Comparison of ENCODE assay signal across 9 mouse cellular contexts in genomic region chr11:115881002-115881401, GRCm38 (mm10). TPM values are rescaled to one million over a fixed set of nuclear protein-coding genes. Genes with fewer than 3 reads are reported as not detected.
DNase-seq lines count a peak whose midpoint lies in the region; ATAC-seq and TF ChIP-seq lines count a peak whose summit lies in the region.
"Had no signal": no experiment of that assay in that cellular context is flagged by ENCODE, and none has a peak within 500 bp of the region (broad histone marks: within the 10 kb centered on the region; RNA-seq: fewer than 3 reads in every experiment).

No protein-coding gene starts in this region.

- no peak for TF ChIP-seq EP300 in stomach, postnatal 0 days (optimal IDR thresholded peaks at IDR 0.05)

- no peak for ATAC-seq in stomach, postnatal 0 days (ENCODE audit: low FRiP score, low TSS enrichment)

- H3K4me2 ChIP-seq in stomach, postnatal 0 days (replicated peaks; ENCODE audit: low read depth) = no peak overlapping the region
- H3K4me2 ChIP-seq: neural tube, embryonic 12.5 days had no signal

- H3K27me3 ChIP-seq in cerebellum, adult 2 months (ENCODE audit: control insufficient read depth, insufficient read depth, low read length) = no peaks in the 10 kb centered on the region
- peaks cover 32% of the 10 kb centered on the region for H3K27me3 ChIP-seq in limb, embryonic 10.5 days (ENCODE audit: low read depth, poor library complexity, severe bottlenecking)
- H3K27me3 ChIP-seq in stomach, postnatal 0 days (ENCODE audit: control insufficient read depth, insufficient read depth, low read length) = no peaks in the 10 kb centered on the region

- no peak overlapping the region for H3K9ac ChIP-seq in stomach, postnatal 0 days (ENCODE audit: low read length)
- H3K9ac ChIP-seq: neural tube, embryonic 12.5 days had no signal

- H3K27ac ChIP-seq in cerebellum, adult 2 months (ENCODE audit: insufficient read depth, low read length) = no peak overlapping the region
- H3K27ac ChIP-seq in limb, embryonic 10.5 days = no peak overlapping the region
- no peak overlapping the region for H3K27ac ChIP-seq in stomach, postnatal 0 days (replicated peaks)
- H3K27ac ChIP-seq: neural tube, embryonic 12.5 days had no signal

- DNase-seq in cerebellum, adult 2 months = no peak
- no peak for DNase-seq in cerebellum, postnatal 25 days
- DNase-seq in ovary, postnatal 36 days (ENCODE audit: low spot score) = peak; percentile 38
- DNase-seq in ovary, adult 18-20 months (ENCODE audit: low spot score) = no peak
- DNase-seq in limb, embryonic 10.5 days (ENCODE audit: low spot score) = peak; percentile 68
- DNase-seq in stomach, postnatal 0 days (ENCODE audit: low spot score) = peak; percentile 46
- no peak for DNase-seq in layer of hippocampus, postnatal 10 days (ENCODE audit: low spot score in 2 of 2)
- no peak for DNase-seq in left cerebral cortex, adult 18-20 months (ENCODE audit: low spot score in 2 of 2)

- H3K9me3 ChIP-seq in limb, embryonic 10.5 days (replicated peaks) = no peaks in the 10 kb centered on the region
- H3K9me3 ChIP-seq in stomach, postnatal 0 days (ENCODE audit: control insufficient read depth, low read length) = no peaks in the 10 kb centered on the region
- H3K9me3 ChIP-seq: neural tube, embryonic 12.5 days had no signal

- H3K4me1 ChIP-seq in cerebellum, adult 2 months (ENCODE audit: control insufficient read depth, insufficient read depth, low read length) = 0 out of 2 replicates have a peak, but pooled peaks cover 6% of the 10 kb centered on the region
- peaks cover 16% of the 10 kb centered on the region for H3K4me1 ChIP-seq in limb, embryonic 10.5 days
- H3K4me1 ChIP-seq in stomach, postnatal 0 days (replicated peaks; ENCODE audit: control insufficient read depth, insufficient read depth) = no peaks in the 10 kb centered on the region
- H3K4me1 ChIP-seq: neural tube, embryonic 12.5 days had no signal

- 32% methylated on average over 5 of the region's 5 CpGs for WGBS in cerebellum, adult 2 months
- WGBS in limb, embryonic 10.5 days = 29% methylated on average over 5 of the region's 5 CpGs
- WGBS in stomach, postnatal 0 days = 26% methylated on average over 5 of the region's 5 CpGs

- TF ChIP-seq POLR2A in cerebellum, adult 2 months (IDR thresholded peaks at IDR 0.05; ENCODE audit: borderline replicate concordance, insufficient read depth, low read length) = no peak

- TF ChIP-seq CTCF in cerebellum, adult 2 months (IDR thresholded peaks at IDR 0.05; ENCODE audit: borderline replicate concordance, insufficient read depth, low read depth, low read length) = peak; percentile 56
- TF ChIP-seq CTCF in stomach, postnatal 0 days (IDR thresholded peaks at IDR 0.05; ENCODE audit: low read depth) = peak; percentile 82

- H3K4me3 ChIP-seq in cerebellum, adult 2 months (replicated peaks; ENCODE audit: insufficient read depth, low read depth, low read length) = no peak overlapping the region
- no peak overlapping the region for H3K4me3 ChIP-seq in limb, embryonic 10.5 days
- H3K4me3 ChIP-seq in stomach, postnatal 0 days (ENCODE audit: low read depth, low read length) = no peak overlapping the region
- H3K4me3 ChIP-seq: neural tube, embryonic 12.5 days had no signal

- no peaks in the 10 kb centered on the region for H3K36me3 ChIP-seq in limb, embryonic 10.5 days
- H3K36me3 ChIP-seq in stomach, postnatal 0 days (ENCODE audit: control insufficient read depth, insufficient read depth, low read length) = no peaks in the 10 kb centered on the region
- H3K36me3 ChIP-seq: neural tube, embryonic 12.5 days had no signal

RNA-seq across cellular contexts. Expression of gene Smim5, which starts 18.8 kb away (rescaled TPM):
- polyA plus RNA-seq in cerebellum, adult 2 months (2012; rRNA removed) = 1.3 and 1.7 TPM in 2 replicates
- polyA plus RNA-seq in limb, embryonic 10.5 days (2016; fragmentation: Nextera tagmentation; extraction: Ambion mirVana) = 1.7 and 2.0 TPM in 2 replicates
- 16.8 and 17.9 TPM in 2 replicates for polyA plus RNA-seq in stomach, postnatal 0 days (2015; fragmentation: Nextera tagmentation; extraction: Ambion mirVana)
- total RNA-seq in layer of hippocampus, postnatal 10 days (2021) = under 1 TPM; 0.85 to 0.98 TPM
- under 1 TPM in 1 of 2 experiments, not detected in 1; 0.54 TPM for total RNA-seq in left cerebral cortex, adult 18-20 months (2021)

RNA-seq across cellular contexts. Expression of gene Myo15b, which starts 22.8 kb away (rescaled TPM):
- polyA plus RNA-seq in cerebellum, adult 2 months (2012; rRNA removed) = 0.16 and 0.32 TPM in 2 replicates
- 0.05 and 0.18 TPM in 2 replicates for polyA plus RNA-seq in limb, embryonic 10.5 days (2016; fragmentation: Nextera tagmentation; extraction: Ambion mirVana)
- 16.0 and 18.2 TPM in 2 replicates for polyA plus RNA-seq in stomach, postnatal 0 days (2015; fragmentation: Nextera tagmentation; extraction: Ambion mirVana)
- total RNA-seq in layer of hippocampus, postnatal 10 days (2021) = under 1 TPM; 0.04 to 0.21 TPM
- total RNA-seq in left cerebral cortex, adult 18-20 months (2021) = under 1 TPM; 0.49 to 0.75 TPM

RNA-seq across cellular contexts. Expression of gene Smim6, which starts 30.8 kb away (rescaled TPM):
- polyA plus RNA-seq in cerebellum, adult 2 months (2012; rRNA removed) = 0.11 TPM in 1 of 2 replicates, not detected in the other
- 1.0 and 1.1 TPM in 2 replicates for polyA plus RNA-seq in limb, embryonic 10.5 days (2016; fragmentation: Nextera tagmentation; extraction: Ambion mirVana)
- polyA plus RNA-seq in stomach, postnatal 0 days (2015; fragmentation: Nextera tagmentation; extraction: Ambion mirVana) = 184 and 185 TPM in 2 replicates
- total RNA-seq in layer of hippocampus, postnatal 10 days (2021) = not detected
- not detected for total RNA-seq in left cerebral cortex, adult 18-20 months (2021)

RNA-seq across cellular contexts. Expression of gene Sap30bp, which starts 52.1 kb away (rescaled TPM):
- 49.5 and 53.5 TPM in 2 replicates for polyA plus RNA-seq in cerebellum, adult 2 months (2012; rRNA removed)
- 47.9 and 52.2 TPM in 2 replicates for polyA plus RNA-seq in limb, embryonic 10.5 days (2016; fragmentation: Nextera tagmentation; extraction: Ambion mirVana)
- 23.6 and 27.0 TPM in 2 replicates for polyA plus RNA-seq in stomach, postnatal 0 days (2015; fragmentation: Nextera tagmentation; extraction: Ambion mirVana)
- 10 to 100 TPM; 52.6 to 53.4 TPM for total RNA-seq in layer of hippocampus, postnatal 10 days (2021)
- total RNA-seq in left cerebral cortex, adult 18-20 months (2021) = 10 to 100 TPM; 45.3 to 54.0 TPM

RNA-seq across cellular contexts. Expression of gene Recql5, which starts 52.3 kb away (rescaled TPM):
- 24.7 and 28.5 TPM in 2 replicates for polyA plus RNA-seq in cerebellum, adult 2 months (2012; rRNA removed)
- polyA plus RNA-seq in limb, embryonic 10.5 days (2016; fragmentation: Nextera tagmentation; extraction: Ambion mirVana) = 30.4 and 34.6 TPM in 2 replicates
- polyA plus RNA-seq in stomach, postnatal 0 days (2015; fragmentation: Nextera tagmentation; extraction: Ambion mirVana) = 7.2 and 8.1 TPM in 2 replicates
- 10 to 100 TPM; 21.6 to 25.5 TPM for total RNA-seq in layer of hippocampus, postnatal 10 days (2021)
- 10 to 100 TPM; 25.9 to 27.4 TPM for total RNA-seq in left cerebral cortex, adult 18-20 months (2021)

Comparison
In these comparisons a context has a peak if more than half of its experiments do, and no peak if none do; other contexts are left out.
1. DNase-seq: peak in ovary, postnatal 36 days (single experiment), limb, embryonic 10.5 days (single experiment) and stomach, postnatal 0 days (single experiment); none in cerebellum, adult 2 months (0 of 2), cerebellum, postnatal 25 days (0 of 2), ovary, adult 18-20 months (single experiment), layer of hippocampus, postnatal 10 days (0 of 2) and left cerebral cortex, adult 18-20 months (0 of 2).
2. RNA of gene Myo15b, which starts 22.8 kb away (polyA plus RNA-seq): 16.0 to 18.2 TPM in stomach, postnatal 0 days; 0.05 to 0.18 TPM in limb, embryonic 10.5 days and 0.16 to 0.32 TPM in cerebellum, adult 2 months; every median in the first group is over 10 times any median in the second.
3. RNA of gene Smim6, which starts 30.8 kb away (polyA plus RNA-seq): 184 to 185 TPM in stomach, postnatal 0 days; 1.0 to 1.1 TPM in limb, embryonic 10.5 days and 0.11 TPM in cerebellum, adult 2 months; every median in the first group is over 10 times any median in the second.